Mouse (Mus musculus) liver, embryonic 15.5 days (tissue): ENCODE measurements around the gene Insr. TPM values are rescaled to one million over a fixed set of nuclear protein-coding genes. Genes with fewer than 3 reads are reported as not detected.
"Not testable (repeated sequence)": the region's sequence is repeated elsewhere in the genome, so short reads cannot be mapped to it uniquely, and the experiment has no call there.

Experiments
- ATAC-seq: fragments of 200-750 bp; cut with Nextera tagmentation; 2 replicates; pipeline ENCODE4 v1.8.0; 2017; ENCODE audit warnings: moderate number of reproducible peaks, mild to moderate bottlenecking, moderate library complexity; ENCODE audit not compliant: insufficient read depth
- H3K27ac ChIP-seq: fragments of 300-500 bp; sonication (generic); replicated peaks from 2 replicates; pipeline ENCODE4 v1.5.1; 2015; ENCODE audit warnings: mild to moderate bottlenecking, inconsistent platforms
- H3K27me3 ChIP-seq: fragments of 300-500 bp; sonication (generic); 2 replicates; pipeline ENCODE4 v1.6.1; 2015; ENCODE audit warnings: mild to moderate bottlenecking, inconsistent platforms
- H3K36me3 ChIP-seq: fragments of 300-500 bp; sonication (generic); replicated peaks from 2 replicates; pipeline ENCODE4 v1.6.1; 2015; ENCODE audit warnings: moderate library complexity, mild to moderate bottlenecking, inconsistent platforms
- H3K4me1 ChIP-seq: fragments of 300-500 bp; sonication (generic); replicated peaks from 2 replicates; pipeline ENCODE4 v1.6.1; 2015; ENCODE audit warnings: inconsistent platforms
- H3K4me2 ChIP-seq: fragments of 300-500 bp; sonication (generic); 2 replicates; pipeline ENCODE4 v1.6.1; 2015; ENCODE audit warnings: moderate library complexity, mild to moderate bottlenecking, inconsistent platforms
- H3K4me3 ChIP-seq: fragments of 300-500 bp; sonication (generic); replicated peaks from 2 replicates; pipeline ENCODE4 v1.5.1; 2015; ENCODE audit warnings: mild to moderate bottlenecking, inconsistent platforms
- H3K9ac ChIP-seq: fragments of 300-500 bp; sonication (generic); 2 replicates; pipeline ENCODE4 v1.6.1; 2015; ENCODE audit warnings: moderate library complexity, mild to moderate bottlenecking, inconsistent platforms
- H3K9me3 ChIP-seq: fragments of 300-500 bp; sonication (generic); replicated peaks from 2 replicates; pipeline ENCODE4 v1.6.1; 2016; ENCODE audit warnings: inconsistent platforms
- WGBS: fragments of 180-500 bp; shearing (Covaris S2); methylation state at CpG from one replicate; pipeline ENCODE4 v1.1.7; 2015; ENCODE audit warnings: mixed read lengths; ENCODE audit not compliant: insufficient replicate concordance; 5-methylcytosine and 5-hydroxymethylcytosine counted together
- microRNA-seq: library from miRNA; unstranded; fragments of <30 nt; microRNA quantifications from one replicate; pipeline ENCODE4, GENCODE M21; 2016
- polyA plus RNA-seq: library from polyadenylated mRNA; unstranded; fragments of >200 nt; fragmentation: Nextera tagmentation; extraction: Ambion mirVana; gene quantifications from 2 replicates; pipeline ENCODE4 v1.2.1, GENCODE M21; 2015

The Insr gene
- polyA plus RNA-seq, 1 experiment from 2014 or later: 20.5 TPM

GRCm38 (mm10) chr8:3194297-3194696 is 85.1 kb downstream of the Insr start:
- H3K36me3 ChIP-seq: peaks cover 80% of the 10 kb centered on the region
- ATAC-seq, H3K4me2 ChIP-seq: not testable (repeated sequence)

GRCm38 (mm10) chr8:3191006-3191405 is 88.4 kb downstream of the Insr start:
- H3K4me2 ChIP-seq: no peak overlapping the region
- H3K36me3 ChIP-seq: peaks cover 91% of the 10 kb centered on the region
- no peak overlapping the region for H3K27ac ChIP-seq
- no peak for ATAC-seq
- no peaks in the 10 kb centered on the region for H3K27me3 ChIP-seq
- H3K9me3 ChIP-seq: no peaks in the 10 kb centered on the region
- H3K4me3 ChIP-seq: no peak overlapping the region
- no peak overlapping the region for H3K9ac ChIP-seq
- no peaks in the 10 kb centered on the region for H3K4me1 ChIP-seq

More at GRCm38 (mm10) chr8:3194297-3194696, 85.1 kb downstream of the Insr start:
- not testable (repeated sequence) for H3K27me3 ChIP-seq, H3K4me3 ChIP-seq, H3K9me3 ChIP-seq, H3K27ac ChIP-seq, H3K4me1 ChIP-seq, H3K9ac ChIP-seq

GRCm38 (mm10) chr8:3187456-3187855 is 92.0 kb downstream of the Insr start:
- WGBS: 51% methylated on average over 1 of the region's 1 CpGs
- no peak overlapping the region for H3K4me2 ChIP-seq
- no peaks in the 10 kb centered on the region for H3K4me1 ChIP-seq
- no peak overlapping the region for H3K27ac ChIP-seq
- H3K27me3 ChIP-seq: no peaks in the 10 kb centered on the region
- no peak overlapping the region for H3K9ac ChIP-seq
- no peak for ATAC-seq
- H3K9me3 ChIP-seq: no peaks in the 10 kb centered on the region
- H3K36me3 ChIP-seq: peaks cover 73% of the 10 kb centered on the region
- H3K4me3 ChIP-seq: no peak overlapping the region

- no peaks in the 10 kb centered on the region for H3K4me1 ChIP-seq
- no peak overlapping the region for H3K27ac ChIP-seq
- no peak overlapping the region for H3K4me2 ChIP-seq
- ATAC-seq: no peak
- 54% methylated on average over 1 of the region's 1 CpGs for WGBS
- H3K36me3 ChIP-seq: peaks cover 38% of the 10 kb centered on the region
- H3K27me3 ChIP-seq: no peaks in the 10 kb centered on the region
- H3K9ac ChIP-seq: no peak overlapping the region
- H3K9me3 ChIP-seq: no peaks in the 10 kb centered on the region
- H3K4me3 ChIP-seq: no peak overlapping the region
These were observed 99.5 kb downstream of the Insr start for GRCm38 (mm10) chr8:3179930-3180329.

GRCm38 (mm10) chr8:3177440-3177839 is 102.0 kb downstream of the Insr start:
- WGBS: 80% methylated on average over 4 of the region's 4 CpGs
- no peaks in the 10 kb centered on the region for H3K4me1 ChIP-seq
- H3K4me3 ChIP-seq: no peak overlapping the region
- no peak overlapping the region for H3K9ac ChIP-seq
- no peaks in the 10 kb centered on the region for H3K27me3 ChIP-seq
- no peaks in the 10 kb centered on the region for H3K9me3 ChIP-seq
- H3K27ac ChIP-seq: no peak overlapping the region
- ATAC-seq: no peak
- H3K4me2 ChIP-seq: no peak overlapping the region
- H3K36me3 ChIP-seq: peaks cover 40% of the 10 kb centered on the region

- Histone ChIP-seq H3K4me1 (no peaks in the 10 kb centered on the region), H3K9me3 (no peaks in the 10 kb centered on the region), H3K27me3 (no peaks in the 10 kb centered on the region), H3K4me2 (no peak overlapping the region), H3K9ac (no peak overlapping the region), H3K4me3 (no peak overlapping the region), H3K27ac (no peak overlapping the region), H3K36me3 (peaks cover 61% of the 10 kb centered on the region)
- no peak for ATAC-seq
- WGBS: 48% methylated on average over 1 of the region's 1 CpGs
These were observed 107.2 kb downstream of the Insr start for GRCm38 (mm10) chr8:3172246-3172645.

GRCm38 (mm10) chr8:3146506-3146905 is 132.9 kb downstream of the Insr start:
- 45% methylated on average over 1 of the region's 1 CpGs for WGBS
- H3K27me3 ChIP-seq: no peaks in the 10 kb centered on the region
- no peaks in the 10 kb centered on the region for H3K4me1 ChIP-seq
- no peak for ATAC-seq
- H3K4me2 ChIP-seq: no peak overlapping the region
- no peak overlapping the region for H3K9ac ChIP-seq
- H3K36me3 ChIP-seq: no peaks in the 10 kb centered on the region
- H3K27ac ChIP-seq: no peak overlapping the region
- no peak overlapping the region for H3K4me3 ChIP-seq
- H3K9me3 ChIP-seq: no peaks in the 10 kb centered on the region

- not testable (repeated sequence) for H3K4me2 ChIP-seq, H3K9ac ChIP-seq, H3K4me3 ChIP-seq, H3K27me3 ChIP-seq, ATAC-seq, H3K27ac ChIP-seq, H3K9me3 ChIP-seq, H3K36me3 ChIP-seq, H3K4me1 ChIP-seq
- WGBS: 73% methylated on average over 5 of the region's 5 CpGs
These were observed 179.0 kb downstream of the Insr start for GRCm38 (mm10) chr8:3100416-3100815.

Small RNAs within 50 kb of the gene (microRNA-seq; reads per million reads assigned to microRNA genes)
- not detected for gene Gm25775

Other genes with a start within 250 kb of the Insr start
- 1.2 TPM in 2 replicates for gene A430078G23Rik, start 73.8 kb upstream of the Insr start, polyA plus RNA-seq
- 1.8 and 2.2 TPM in 2 replicates for gene Arhgef18, start 113.4 kb upstream of the Insr start, polyA plus RNA-seq
- 6.7 and 8.0 TPM in 2 replicates for gene Pex11g, start 188.1 kb upstream of the Insr start, polyA plus RNA-seq
- not detected in 2 replicates for gene Tex45, start 191.2 kb upstream of the Insr start, polyA plus RNA-seq
- gene Zfp358, start 213.5 kb upstream of the Insr start, polyA plus RNA-seq: 4.8 and 5.8 TPM in 2 replicates
- 21.4 and 25.0 TPM in 2 replicates for gene Mcoln1, start 220.8 kb upstream of the Insr start, polyA plus RNA-seq
- 9.2 and 11.9 TPM in 2 replicates for gene Pnpla6, start 235.8 kb upstream of the Insr start, polyA plus RNA-seq